Mouse (Mus musculus) midbrain, postnatal 0 days (tissue): ENCODE results near the gene Slc27a4. TPM values are rescaled to one million over a fixed set of nuclear protein-coding genes. Genes with fewer than 3 reads are reported as not detected.
A peak's percentile ranks its signal among the peaks of the same experiment; 100 is the strongest.

ENCODE experiments used
- ATAC-seq: fragments of 200-750 bp; cut with Nextera tagmentation; 2 replicates; pipeline ENCODE4 v1.8.0; 2017; ENCODE audit warnings: moderate number of reproducible peaks, mild to moderate bottlenecking, moderate TSS enrichment, moderate library complexity; ENCODE audit not compliant: low FRiP score
- DNase-seq: peaks from one replicate; pipeline ENCODE4 v3.0.0-alpha.2; 2015; ENCODE audit warnings: low spot score
- H3K27ac ChIP-seq: fragments of 300-500 bp; sonication (generic); 2 replicates; pipeline ENCODE4 v1.5.1; 2014; ENCODE audit warnings: low read depth, mild to moderate bottlenecking, low read length, mixed read lengths
- H3K27me3 ChIP-seq: fragments of 300-500 bp; sonication (generic); 2 replicates; pipeline ENCODE4 v1.6.1; 2014; ENCODE audit warnings: low read length, control low read depth, mixed read lengths; ENCODE audit not compliant: insufficient read depth
- H3K36me3 ChIP-seq: fragments of 300-500 bp; sonication (generic); 2 replicates; pipeline ENCODE4 v1.6.1; 2014; ENCODE audit warnings: low read length, control low read depth, mixed read lengths; ENCODE audit not compliant: insufficient read depth
- H3K4me1 ChIP-seq: fragments of 300-500 bp; sonication (generic); 2 replicates; pipeline ENCODE4 v1.6.1; 2014; ENCODE audit warnings: mild to moderate bottlenecking, control low read depth, antibody characterized with exemption, low read length, mixed read lengths; ENCODE audit not compliant: insufficient read depth
- H3K4me2 ChIP-seq: fragments of 300-500 bp; sonication (generic); 2 replicates; pipeline ENCODE4 v1.6.1; 2014; ENCODE audit warnings: low read depth, mild to moderate bottlenecking, low read length, mixed read lengths; ENCODE audit not compliant: poor library complexity, severe bottlenecking
- H3K4me3 ChIP-seq: fragments of 300-500 bp; sonication (generic); 2 replicates; pipeline ENCODE4 v1.5.1; 2014; ENCODE audit warnings: low read depth, mild to moderate bottlenecking, low read length, moderate library complexity
- H3K9ac ChIP-seq: fragments of 300-500 bp; sonication (generic); replicated peaks from 2 replicates; pipeline ENCODE4 v1.6.1; 2014; ENCODE audit warnings: mild to moderate bottlenecking, low read length, moderate library complexity, mixed read lengths; ENCODE audit not compliant: poor library complexity, severe bottlenecking
- H3K9me3 ChIP-seq: fragments of 300-500 bp; sonication (generic); 2 replicates; pipeline ENCODE4 v1.6.1; 2016; ENCODE audit warnings: low read length, control low read depth
- CTCF ChIP-seq: IDR thresholded peaks from 2 replicates; pipeline ENCODE4 v1.5.1; 2016; ENCODE audit warnings: antibody characterized with exemption, mild to moderate bottlenecking
- WGBS: fragments of 180-500 bp; shearing (Covaris S2); extraction: QIAGEN DNeasy Blood & Tissue Kit; methylation state at CpG from one replicate; pipeline ENCODE4 v1.1.7; 2014; 5-methylcytosine and 5-hydroxymethylcytosine counted together
- polyA plus RNA-seq: library from polyadenylated mRNA; unstranded; fragments of >200 nt; fragmentation: Nextera tagmentation; extraction: Ambion mirVana; gene quantifications from 2 replicates; pipeline ENCODE4 v1.2.1, GENCODE M21; 2015
- total RNA-seq: library from RNA; depleted of rRNA; stranded (reverse); fragments of >200 nt; gene quantifications from 2 replicates; pipeline ENCODE4 v1.2.3, GENCODE M21; 2014; rRNA removed

The Slc27a4 gene
- total RNA-seq = 111 and 128 TPM in 2 replicates
- polyA plus RNA-seq = 48.5 and 50.2 TPM in 2 replicates

DNA sequence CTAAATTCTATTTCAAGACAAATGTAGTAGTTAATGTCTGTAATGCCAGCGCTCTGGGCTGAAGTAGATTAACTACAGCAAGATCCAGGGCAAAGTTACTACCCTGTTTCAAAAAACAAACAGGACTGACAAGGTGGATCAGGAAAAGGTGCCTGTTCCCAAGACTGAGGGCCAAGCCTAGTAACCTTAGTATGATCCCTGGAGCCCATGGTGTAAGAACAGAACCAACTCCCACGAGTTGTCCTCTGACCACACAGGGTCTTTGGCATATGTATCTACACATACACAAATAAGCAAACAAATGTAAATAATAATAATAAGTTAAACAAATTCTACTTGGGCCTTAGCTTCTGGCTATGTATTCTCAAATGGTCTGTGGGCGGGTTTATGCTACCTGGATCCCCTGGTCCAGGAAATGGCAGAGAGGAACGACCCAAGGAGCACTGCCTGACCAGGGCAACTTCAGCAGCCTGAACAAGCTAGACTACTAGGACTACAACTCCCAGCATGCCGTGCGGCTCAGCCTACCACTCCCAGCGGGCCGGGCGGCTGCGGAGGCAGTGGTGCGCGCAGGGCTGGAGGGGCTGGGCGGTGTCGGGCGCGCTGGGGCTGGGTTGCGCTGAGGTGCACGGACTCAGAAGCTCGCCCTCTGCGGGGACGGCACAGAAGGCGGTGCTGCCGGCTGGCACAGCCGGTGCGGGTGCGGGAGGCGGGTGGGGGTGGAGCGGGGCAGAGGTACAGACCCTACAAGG, at the start of gene Slc27a4:
Slc27a4 (plus strand) TSS at position 560 of the 752 bp plus-strand sequence.
- ATAC-seq (peak; percentile 96), DNase-seq (peak; percentile 96)
- H3K4me3 ChIP-seq = peak within 1 kb of the TSS; percentile 91
- H3K36me3 ChIP-seq = peaks cover 28% of the 10 kb centered on the region
- H3K4me1 ChIP-seq = peaks cover 3% of the 10 kb centered on the region; the same call in 1 of the 2 replicates
- TF ChIP-seq CTCF = peak; percentile 29; the same call in 1 of the 2 replicates
- peak within 1 kb of the TSS; percentile 85 for H3K27ac ChIP-seq
- peak within 1 kb of the TSS; percentile 61 for H3K4me2 ChIP-seq
- no peaks in the 10 kb centered on the region for H3K27me3 ChIP-seq
- H3K9me3 ChIP-seq = no peaks in the 10 kb centered on the region
- H3K9ac ChIP-seq = peak within 1 kb of the TSS; percentile 95
- WGBS = 5% methylated on average over 27 of the region's 28 CpGs

- H3K27ac ChIP-seq = no peak overlapping the region
- no peak overlapping the region for H3K4me2 ChIP-seq
- H3K27me3 ChIP-seq = peaks cover 19% of the 10 kb centered on the region
- no peak for ATAC-seq
- no peaks in the 10 kb centered on the region for H3K9me3 ChIP-seq
- DNase-seq = no peak
- H3K36me3 ChIP-seq = no peaks in the 10 kb centered on the region
- no peaks in the 10 kb centered on the region for H3K4me1 ChIP-seq
- H3K4me3 ChIP-seq = no peak overlapping the region
- H3K9ac ChIP-seq = no peak overlapping the region
- TF ChIP-seq CTCF = no peak
These were observed 46.7 kb upstream of the Slc27a4 start for GRCm38 (mm10) chr2:29755693-29756092.

- no peak for ATAC-seq
- Histone ChIP-seq H3K9ac (no peak overlapping the region), H3K9me3 (no peaks in the 10 kb centered on the region), H3K4me1 (no peaks in the 10 kb centered on the region), H3K27ac (no peak overlapping the region), H3K4me3 (no peak overlapping the region), H3K36me3 (no peaks in the 10 kb centered on the region), H3K27me3 (no peaks in the 10 kb centered on the region), H3K4me2 (no peak overlapping the region)
- peak; percentile 74 for DNase-seq
- peak; percentile 85 for TF ChIP-seq CTCF
- WGBS = 4% methylated on average over 1 of the region's 1 CpGs
These were observed 37.6 kb upstream of the Slc27a4 start for GRCm38 (mm10) chr2:29764831-29765230.

GRCm38 (mm10) chr2:29767976-29768709, 34.3 kb upstream of the Slc27a4 start:
- H3K27me3 ChIP-seq = no peaks in the 10 kb centered on the region
- no peak for ATAC-seq
- WGBS = 73% methylated on average over 11 of the region's 11 CpGs
- no peak overlapping the region for H3K4me3 ChIP-seq
- no peak overlapping the region for H3K9ac ChIP-seq
- no peaks in the 10 kb centered on the region for H3K36me3 ChIP-seq
- H3K9me3 ChIP-seq = no peaks in the 10 kb centered on the region
- H3K27ac ChIP-seq = no peak overlapping the region
- no peaks in the 10 kb centered on the region for H3K4me1 ChIP-seq
- DNase-seq = no peak
- no peak overlapping the region for H3K4me2 ChIP-seq
- TF ChIP-seq CTCF = no peak

- no peak for DNase-seq
- Histone ChIP-seq H3K4me3 (no peak overlapping the region), H3K27ac (no peak overlapping the region), H3K27me3 (no peaks in the 10 kb centered on the region), H3K4me2 (no peak overlapping the region), H3K36me3 (no peaks in the 10 kb centered on the region), H3K4me1 (no peaks in the 10 kb centered on the region), H3K9ac (no peak overlapping the region), H3K9me3 (no peaks in the 10 kb centered on the region)
- 66% methylated on average over 9 of the region's 9 CpGs for WGBS
- no peak for TF ChIP-seq CTCF
- no peak for ATAC-seq
These were observed 33.5 kb upstream of the Slc27a4 start for GRCm38 (mm10) chr2:29768901-29769300.

GRCm38 (mm10) chr2:29770162-29770561, 32.3 kb upstream of the Slc27a4 start:
- H3K9ac ChIP-seq = no peak overlapping the region
- no peak overlapping the region for H3K4me2 ChIP-seq
- no peaks in the 10 kb centered on the region for H3K4me1 ChIP-seq
- no peaks in the 10 kb centered on the region for H3K27me3 ChIP-seq
- H3K9me3 ChIP-seq = no peaks in the 10 kb centered on the region
- H3K27ac ChIP-seq = no peak overlapping the region
- H3K36me3 ChIP-seq = no peaks in the 10 kb centered on the region
- TF ChIP-seq CTCF = peak; percentile 37
- H3K4me3 ChIP-seq = no peak overlapping the region
- DNase-seq = no peak
- ATAC-seq = no peak
